Mouse (Mus musculus) hindbrain, embryonic 14.5 days (tissue): Measurements from ENCODE around the gene Sycp3. TPM values are rescaled to one million over a fixed set of nuclear protein-coding genes. Genes with fewer than 3 reads are reported as not detected.
"Not testable (repeated sequence)": the region's sequence is repeated elsewhere in the genome, so short reads cannot be mapped to it uniquely, and the experiment has no call there.

ENCODE experiments used
- ATAC-seq: fragments of 200-750 bp; cut with Nextera tagmentation; 2 replicates; pipeline ENCODE4 v1.8.0; 2017; ENCODE audit warnings: moderate number of reproducible peaks, mild to moderate bottlenecking, moderate TSS enrichment, moderate library complexity; ENCODE audit not compliant: low FRiP score
- DNase-seq: peaks from one replicate; pipeline ENCODE4 v3.0.0-alpha.2; 2015; ENCODE audit warnings: low spot score
- H3K27ac ChIP-seq: fragments of 300-500 bp; sonication (generic); 2 replicates; pipeline ENCODE4 v1.5.1; 2014; ENCODE audit warnings: mild to moderate bottlenecking, moderate library complexity
- H3K27me3 ChIP-seq: fragments of 300-500 bp; sonication (generic); 2 replicates; pipeline ENCODE4 v1.6.1; 2014; ENCODE audit warnings: mild to moderate bottlenecking, low read length, mixed read lengths; ENCODE audit not compliant: control insufficient read depth, insufficient read depth
- H3K36me3 ChIP-seq: fragments of 300-500 bp; sonication (generic); replicated peaks from 2 replicates; pipeline ENCODE4 v1.6.1; 2014; ENCODE audit not compliant: control insufficient read depth, insufficient read depth
- H3K4me1 ChIP-seq: fragments of 300-500 bp; sonication (generic); replicated peaks from 2 replicates; pipeline ENCODE4 v1.6.1; 2014; ENCODE audit warnings: antibody characterized with exemption, low read length, mixed read lengths; ENCODE audit not compliant: control insufficient read depth, insufficient read depth
- H3K4me2 ChIP-seq: fragments of 300-500 bp; sonication (generic); replicated peaks from 2 replicates; pipeline ENCODE4 v1.6.1; 2014; ENCODE audit warnings: mild to moderate bottlenecking, moderate library complexity
- H3K4me3 ChIP-seq: fragments of 300-500 bp; sonication (generic); replicated peaks from 2 replicates; pipeline ENCODE4 v1.5.1; 2014; ENCODE audit warnings: mild to moderate bottlenecking, low read length
- H3K9ac ChIP-seq: fragments of 300-500 bp; sonication (generic); 2 replicates; pipeline ENCODE4 v1.6.1; 2014
- H3K9me3 ChIP-seq: fragments of 300-500 bp; sonication (generic); 2 replicates; pipeline ENCODE4 v1.6.1; 2016; ENCODE audit warnings: low read length; ENCODE audit not compliant: control insufficient read depth
- WGBS: fragments of 180-500 bp; shearing (Covaris S2); extraction: QIAGEN DNeasy Blood & Tissue Kit; methylation state at CpG from one replicate; pipeline ENCODE4 v1.1.7; 2014; 5-methylcytosine and 5-hydroxymethylcytosine counted together
- polyA plus RNA-seq: library from polyadenylated mRNA; unstranded; fragments of >200 nt; fragmentation: Nextera tagmentation; extraction: Ambion mirVana; gene quantifications from 2 replicates; pipeline ENCODE4 v1.2.1, GENCODE M21; 2014

Sycp3 gene
- polyA plus RNA-seq, 1 experiment from 2014 or later, result 0.20 TPM

GRCm38 (mm10) chr10:88505256-88505655 is 45.9 kb downstream of the Sycp3 start:
- Histone ChIP-seq H3K4me3 (no peak overlapping the region), H3K27ac (no peak overlapping the region), H3K9me3 (no peaks in the 10 kb centered on the region), H3K9ac (no peak overlapping the region), H3K36me3 (no peaks in the 10 kb centered on the region), H3K27me3 (no peaks in the 10 kb centered on the region), H3K4me1 (peaks cover 14% of the 10 kb centered on the region), H3K4me2 (no peak overlapping the region)
- ATAC-seq, result no peak
- DNase-seq, result no peak
- WGBS, result 73% methylated on average over 5 of the region's 5 CpGs

- H3K27ac ChIP-seq, result no peak overlapping the region
- H3K9me3 ChIP-seq, result no peaks in the 10 kb centered on the region
- H3K4me3 ChIP-seq, result no peak overlapping the region
- H3K4me1 ChIP-seq, result peaks cover 5% of the 10 kb centered on the region; the same call in 1 of the 2 replicates
- no peaks in the 10 kb centered on the region for H3K36me3 ChIP-seq
- no peaks in the 10 kb centered on the region for H3K27me3 ChIP-seq
- no peak for DNase-seq
- H3K4me2 ChIP-seq, result no peak overlapping the region
- H3K9ac ChIP-seq, result no peak overlapping the region
- WGBS, result 82% methylated on average over 7 of the region's 7 CpGs
- ATAC-seq, result no peak
Observed at GRCm38 (mm10) chr10:88507691-88508143, 48.3 kb downstream of the Sycp3 start.

GRCm38 (mm10) chr10:88510503-88511271 is 51.3 kb downstream of the Sycp3 start:
- Histone ChIP-seq H3K27me3 (no peaks in the 10 kb centered on the region), H3K27ac (no peak overlapping the region), H3K36me3 (no peaks in the 10 kb centered on the region), H3K9ac (no peak overlapping the region), H3K4me1 (no peaks in the 10 kb centered on the region), H3K9me3 (no peaks in the 10 kb centered on the region), H3K4me2 (no peak overlapping the region), H3K4me3 (no peak overlapping the region)
- WGBS, result 82% methylated on average over 12 of the region's 12 CpGs
- no peak for ATAC-seq
- DNase-seq, result no peak

GRCm38 (mm10) chr10:88511355-88511754 is 52.0 kb downstream of the Sycp3 start:
- DNase-seq, result no peak
- Histone ChIP-seq H3K27me3 (no peaks in the 10 kb centered on the region), H3K9ac (no peak overlapping the region), H3K36me3 (no peaks in the 10 kb centered on the region), H3K27ac (no peak overlapping the region), H3K4me2 (no peak overlapping the region), H3K4me1 (no peaks in the 10 kb centered on the region), H3K9me3 (no peaks in the 10 kb centered on the region), H3K4me3 (no peak overlapping the region)
- 93% methylated on average over 9 of the region's 9 CpGs for WGBS
- no peak for ATAC-seq

GRCm38 (mm10) chr10:88513574-88514135 is 54.3 kb downstream of the Sycp3 start:
- Histone ChIP-seq H3K9ac (no peak overlapping the region), H3K4me1 (no peaks in the 10 kb centered on the region), H3K27me3 (no peaks in the 10 kb centered on the region), H3K4me3 (no peak overlapping the region), H3K9me3 (no peaks in the 10 kb centered on the region), H3K36me3 (no peaks in the 10 kb centered on the region), H3K27ac (no peak overlapping the region), H3K4me2 (no peak overlapping the region)
- no peak for ATAC-seq
- no peak for DNase-seq
- WGBS, result 76% methylated on average over 8 of the region's 8 CpGs

GRCm38 (mm10) chr10:88514495-88514894 is 55.1 kb downstream of the Sycp3 start:
- Histone ChIP-seq H3K4me3 (no peak overlapping the region), H3K9ac (no peak overlapping the region), H3K4me1 (no peaks in the 10 kb centered on the region), H3K4me2 (no peak overlapping the region), H3K9me3 (no peaks in the 10 kb centered on the region), H3K27me3 (no peaks in the 10 kb centered on the region), H3K36me3 (no peaks in the 10 kb centered on the region), H3K27ac (no peak overlapping the region)
- no peak for DNase-seq
- 61% methylated on average over 2 of the region's 2 CpGs for WGBS
- no peak for ATAC-seq

GRCm38 (mm10) chr10:88515049-88515448 is 55.7 kb downstream of the Sycp3 start:
- H3K4me1 ChIP-seq, H3K9me3 ChIP-seq: not testable (repeated sequence)

GRCm38 (mm10) chr10:88522795-88523194 is 63.4 kb downstream of the Sycp3 start:
- DNase-seq (no peak), ATAC-seq (no peak)
- H3K4me3 ChIP-seq, result no peak overlapping the region
- no peaks in the 10 kb centered on the region for H3K9me3 ChIP-seq
- H3K27ac ChIP-seq, result no peak overlapping the region
- no peaks in the 10 kb centered on the region for H3K4me1 ChIP-seq
- no peaks in the 10 kb centered on the region for H3K36me3 ChIP-seq
- no peak overlapping the region for H3K9ac ChIP-seq
- 94% methylated on average over 8 of the region's 8 CpGs for WGBS
- no peak overlapping the region for H3K4me2 ChIP-seq
- no peaks in the 10 kb centered on the region for H3K27me3 ChIP-seq

More at GRCm38 (mm10) chr10:88515049-88515448, 55.7 kb downstream of the Sycp3 start:
- H3K4me2 ChIP-seq, H3K4me3 ChIP-seq, H3K27ac ChIP-seq, DNase-seq, ATAC-seq, H3K27me3 ChIP-seq, H3K9ac ChIP-seq, H3K36me3 ChIP-seq: not testable (repeated sequence)
- 90% methylated on average over 6 of the region's 7 CpGs for WGBS
